19 mouse cellular contexts compared by ENCODE assay signal in genomic region chr6:117934301-117934700, GRCm38 (mm10). TPM values are rescaled to one million over a fixed set of nuclear protein-coding genes. Genes with fewer than 3 reads are reported as not detected.
"Had no signal": no experiment of that assay in that cellular context is flagged by ENCODE, and none has a peak within 500 bp of the region (broad histone marks: within the 10 kb centered on the region; RNA-seq: fewer than 3 reads in every experiment).

No protein-coding gene starts in this region.

- H3K36me3 ChIP-seq: stomach, embryonic 15.5 days had no signal

- H3K4me1 ChIP-seq: midbrain, embryonic 10.5 days; midbrain, embryonic 12.5 days; neural tube, embryonic 12.5 days; stomach, embryonic 15.5 days had no signal

- DNase-seq: lung, adult 18-20 months; lung, embryonic 14.5 days; lung, postnatal 10 days; lung, postnatal 4 days; midbrain, embryonic 14.5 days; right cerebral cortex, postnatal 14 days; thymus, adult 18-20 months; thymus, postnatal 14 days; thymus, postnatal 4 days had no signal

- H3K27ac ChIP-seq: midbrain, embryonic 10.5 days; midbrain, embryonic 12.5 days; neural tube, embryonic 12.5 days; stomach, embryonic 15.5 days; stomach, postnatal 0 days had no signal

- H3K4me3 ChIP-seq: midbrain, embryonic 10.5 days; midbrain, embryonic 12.5 days; neural tube, embryonic 12.5 days; stomach, embryonic 15.5 days had no signal

- H3K27me3 ChIP-seq: midbrain, embryonic 12.5 days; neural tube, embryonic 12.5 days; stomach, embryonic 15.5 days had no signal

- H3K4me2 ChIP-seq: lung, embryonic 14.5 days; midbrain, embryonic 12.5 days; neural tube, embryonic 12.5 days; stomach, embryonic 15.5 days had no signal

- H3K9me3 ChIP-seq: midbrain, embryonic 10.5 days; midbrain, embryonic 12.5 days; neural tube, embryonic 12.5 days; stomach, embryonic 15.5 days had no signal

RNA-seq across cellular contexts. Expression of gene Fxyd4, which starts 3.2 kb away (rescaled TPM):
- total RNA-seq: megakaryocyte, adult 5-6 weeks; megakaryocyte-erythroid progenitor cell, adult 5-6 weeks; neutrophil, adult 5-6 weeks had no signal
- polyA plus RNA-seq: spleen, adult 2 months; testis, adult 2 months had no signal
